Mouse (Mus musculus): ENCODE results near the gene Hook1. TPM values are rescaled to one million over a fixed set of nuclear protein-coding genes. Genes with fewer than 3 reads are reported as not detected.

Gene Hook1
- total RNA-seq, 2 experiments from 2014 or later: 6.6 to 6.7 TPM

Other genes starting within 250 kb of the Hook1 start
- gene Cyp2j13, start 110.3 kb downstream of the Hook1 start, total RNA-seq (2021): not detected
- under 1 TPM; 0.17 to 0.23 TPM for gene Cyp2j12, start 173.9 kb downstream of the Hook1 start, total RNA-seq (2021)

All from adrenal gland, postnatal 36 days (tissue).